Mouse (Mus musculus): ENCODE measurements at regions not wholly inside any gene's neighbourhood (a gene's known extent, or its start where the extent isn't known, plus 50 kb on each side); places are given as distances from the start of the nearest gene placed in this dataset.

DNA sequence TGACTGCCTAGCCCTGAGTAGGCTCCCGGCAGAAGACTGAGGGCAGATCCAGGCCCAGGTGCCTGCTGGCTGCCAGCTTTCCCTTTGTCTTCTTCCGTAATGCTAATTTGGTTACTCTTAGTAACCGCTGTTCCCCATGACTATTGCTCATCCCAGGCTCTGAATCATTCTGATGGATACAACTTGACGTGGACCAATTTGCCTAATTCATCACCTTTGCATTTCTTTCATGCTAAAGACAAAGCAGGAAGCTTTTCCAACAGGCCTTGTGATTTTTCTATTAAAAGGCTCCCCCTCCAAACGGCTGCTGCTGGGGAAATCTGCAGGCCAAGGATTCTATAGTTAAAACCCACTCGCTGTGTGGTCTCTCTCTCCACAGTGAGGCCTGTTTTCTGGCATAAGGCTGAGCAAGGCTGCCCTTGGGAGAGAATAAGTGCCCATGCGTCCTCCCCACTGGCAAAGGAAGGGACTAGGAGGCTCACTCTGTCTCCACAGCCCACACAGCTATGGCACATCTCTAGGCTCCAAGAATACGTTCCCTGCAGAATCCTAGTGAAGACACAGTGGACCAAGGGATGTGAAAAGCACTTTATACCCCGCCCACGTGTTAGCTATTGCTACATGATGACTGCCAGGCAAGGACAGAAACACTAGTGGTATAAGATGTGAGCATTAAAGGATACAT lies 304.6 kb downstream of the 3100002H09Rik start:
- TF ChIP-seq CTCF (IDR thresholded peaks at IDR 0.05; ENCODE audit: low read depth, low read length) (no peak), POLR2A (IDR thresholded peaks at IDR 0.05; ENCODE audit: insufficient read depth, low read length) (no peak), EP300 (IDR thresholded peaks at IDR 0.05; ENCODE audit: insufficient read depth, low read depth, low read length) (no peak)

Measured in ES-Bruce4 (cell line).